Mouse (Mus musculus): ENCODE data around the gene Necap1.
A peak's percentile ranks its signal among the peaks of the same experiment; 100 is the strongest.

Gene Necap1

GRCm38 (mm10) chr6:122889599-122889998 lies 15.3 kb downstream of the Necap1 start:
- DNase-seq = no peak

DNA sequence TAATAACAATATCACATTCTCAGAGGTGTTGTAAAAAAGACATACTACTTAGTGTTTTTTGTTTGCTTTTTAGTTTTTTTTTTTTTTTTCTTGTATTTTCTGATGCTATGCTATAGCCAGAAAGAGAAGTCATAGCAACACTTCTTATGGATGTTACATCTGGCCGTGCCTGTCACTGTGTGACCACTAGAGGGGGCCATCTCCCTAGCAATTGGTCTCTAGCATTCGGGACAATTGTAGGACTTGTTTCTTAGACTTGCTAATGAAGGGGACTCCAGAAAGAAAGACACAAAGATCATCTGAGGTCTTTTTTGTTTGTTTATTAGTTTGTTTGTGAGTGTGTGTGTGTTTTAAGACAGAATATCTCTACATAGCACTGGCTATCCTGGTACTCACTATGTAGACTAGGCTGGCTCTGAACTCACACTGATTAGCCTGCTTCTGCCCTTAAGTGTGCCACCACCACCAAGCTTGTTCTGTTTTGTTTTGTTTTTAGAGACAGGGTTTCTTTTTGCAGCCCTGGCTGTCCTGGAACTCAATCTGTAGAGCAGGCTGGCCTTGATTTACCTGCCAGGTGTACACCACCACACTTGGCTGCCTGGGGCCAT lies 18.3 kb downstream of the Necap1 start:
- peak; percentile 67 for DNase-seq

DNA sequence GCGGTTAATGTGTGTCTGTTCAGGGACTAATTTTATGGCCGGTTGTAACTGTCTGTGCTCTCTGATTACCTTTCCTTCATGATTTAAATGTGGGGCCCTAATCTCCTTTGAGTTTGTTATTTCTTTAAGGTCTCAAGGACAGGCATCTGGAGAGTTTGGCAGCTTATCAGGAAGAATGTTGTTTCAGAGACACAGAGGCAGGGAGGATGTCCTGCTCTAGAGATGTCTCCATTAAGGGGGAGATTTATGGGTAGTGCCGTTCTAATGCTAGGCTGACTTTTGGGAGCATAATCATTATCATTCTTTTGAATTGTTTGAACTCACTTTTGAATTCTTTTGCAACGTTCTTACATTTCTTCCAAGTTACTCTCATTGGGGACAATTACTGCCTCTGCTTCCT lies 45.6 kb downstream of the Necap1 start:
- DNase-seq = no peak

- DNase-seq = no peak
Measured at GRCm38 (mm10) chr6:122921451-122921850, 47.2 kb downstream of the Necap1 start, which contains the start of gene Clec4a1. Clec4a1 (plus strand) TSS chr6:122921848.

DNA sequence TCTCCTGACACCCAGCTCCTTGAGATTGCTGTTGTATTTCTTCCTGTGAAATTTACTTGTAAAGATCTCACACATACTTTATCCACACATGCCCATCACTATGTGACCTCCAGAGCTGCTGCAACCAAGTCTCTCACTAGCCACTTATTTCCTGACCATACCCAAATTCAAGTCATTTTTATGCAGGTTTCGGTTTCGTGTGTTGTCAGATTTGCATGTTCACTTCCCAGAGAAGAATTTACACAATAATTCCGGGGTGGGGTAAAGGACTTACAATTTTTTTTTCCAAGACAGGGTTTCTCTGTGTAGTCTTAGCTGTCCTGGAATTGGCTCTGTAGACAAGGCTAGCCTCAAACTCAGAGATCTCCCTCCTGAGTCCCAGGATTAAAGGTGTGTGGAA lies 60.6 kb downstream of the Necap1 start:
- DNase-seq = no peak

All from kidney, postnatal 14 days (tissue).